Mouse (Mus musculus) gastrocnemius, postnatal 36 days (tissue): ENCODE results near the gene Unc93b1. TPM values are rescaled to one million over a fixed set of nuclear protein-coding genes. Genes with fewer than 3 reads are reported as not detected.
A peak's percentile ranks its signal among the peaks of the same experiment; 100 is the strongest.

Source experiments
- DNase-seq, 2 experiments: peaks; one replicate each; pipeline ENCODE4 v3.0.0; 2022
- intact Hi-C: fragments of 180-260 bp; cut with DNase I; formaldehyde crosslinking; loops from one replicate; pipeline ENCODE4 v1.15.1; 2025
- total RNA-seq, 2 experiments: library from RNA; stranded (reverse); gene quantifications; 2 replicates each; pipeline ENCODE4 v1.2.3; 2021

Unc93b1 gene
- total RNA-seq, 2 experiments from 2014 or later = 5.1 to 7.7 TPM

GRCm38 (mm10) chr19:3912337-3913204 is 22.4 kb upstream of the Unc93b1 start, which contains the start of gene Ndufs8:
Gene Ndufs8 (minus strand): TSS chr19:3912774.
- intact Hi-C loops = no loop called here
- peak; percentile 85 to 91 for DNase-seq

GRCm38 (mm10) chr19:3913692-3914091 is 21.3 kb upstream of the Unc93b1 start:
- intact Hi-C loops = no loop called here
- no peak for DNase-seq

- no peak for DNase-seq
- intact Hi-C loops = no loop called here
Measured at GRCm38 (mm10) chr19:3914535-3914934, 20.5 kb upstream of the Unc93b1 start.

GRCm38 (mm10) chr19:3916727-3917126 is 18.3 kb upstream of the Unc93b1 start:
- intact Hi-C loops = no loop called here
- DNase-seq = no peak

- no peak for DNase-seq
- intact Hi-C loops = no loop called here
Measured at GRCm38 (mm10) chr19:3919928-3920327, 15.1 kb upstream of the Unc93b1 start.

GRCm38 (mm10) chr19:3922661-3923371 is 12.2 kb upstream of the Unc93b1 start:
- intact Hi-C loops = no loop called here
- no peak for DNase-seq

GRCm38 (mm10) chr19:3923586-3923985 is 11.4 kb upstream of the Unc93b1 start:
- intact Hi-C loops = no loop called here
- DNase-seq = peak in 1 of 2 experiments; percentile 62

- intact Hi-C loops = no loop called here
Measured at GRCm38 (mm10) chr19:3924190-3924589, 10.8 kb upstream of the Unc93b1 start.

GRCm38 (mm10) chr19:3924868-3925267 is 10.1 kb upstream of the Unc93b1 start:
- no peak for DNase-seq
- intact Hi-C loops = no loop called here

More at GRCm38 (mm10) chr19:3924190-3924589, 10.8 kb upstream of the Unc93b1 start:
- no peak for DNase-seq

- no peak for DNase-seq
- intact Hi-C loops = no loop called here
Measured at GRCm38 (mm10) chr19:3925859-3926258, 9.1 kb upstream of the Unc93b1 start.

- DNase-seq = no peak
- intact Hi-C loops = no loop called here
Measured at GRCm38 (mm10) chr19:3926279-3926678, 8.7 kb upstream of the Unc93b1 start.

GRCm38 (mm10) chr19:3926685-3927084 is 8.3 kb upstream of the Unc93b1 start:
- intact Hi-C loops = no loop called here
- no peak for DNase-seq

- no peak for DNase-seq
- intact Hi-C loops = no loop called here
Measured at GRCm38 (mm10) chr19:3927989-3928388, 7.0 kb upstream of the Unc93b1 start.

GRCm38 (mm10) chr19:3928779-3929178 is 6.2 kb upstream of the Unc93b1 start:
- DNase-seq = no peak
- intact Hi-C loops = no loop called here

- peak; percentile 90 to 94 for DNase-seq
- intact Hi-C loops = no loop called here
Measured at GRCm38 (mm10) chr19:3929211-3929941, 5.6 kb upstream of the Unc93b1 start, which contains the start of gene Aldh3b1. Gene Aldh3b1 (minus strand): TSS chr19:3929808.

- DNase-seq = no peak
Measured at GRCm38 (mm10) chr19:3930262-3931057, 4.5 kb upstream of the Unc93b1 start.

GRCm38 (mm10) chr19:3931716-3932115 is 3.3 kb upstream of the Unc93b1 start:
- DNase-seq = no peak
- intact Hi-C loops = no loop called here

More at GRCm38 (mm10) chr19:3930262-3931057, 4.5 kb upstream of the Unc93b1 start:
- intact Hi-C loops = no loop called here

- DNase-seq = peak; percentile 58 to 64
- intact Hi-C loops = no loop called here
Measured at GRCm38 (mm10) chr19:3935896-3936850, 1.2 kb downstream of the Unc93b1 start.

GRCm38 (mm10) chr19:3942315-3942714 is 7.3 kb downstream of the Unc93b1 start:
- intact Hi-C loops = no loop called here
- DNase-seq = no peak
